Mouse (Mus musculus) megakaryocyte, embryonic 14.5 days (primary cell): ENCODE results near the gene Bdh1.

Experiments
- FLI1 ChIP-seq: IDR thresholded peaks from 2 replicates; pipeline ENCODE4 v1.6.1; 2012; ENCODE audit warnings: low read length, inconsistent platforms, mixed read lengths
- GATA1 ChIP-seq: IDR thresholded peaks from 3 replicates; pipeline ENCODE4 v1.6.1; 2012; ENCODE audit warnings: mixed read lengths, low read length, inconsistent platforms, borderline replicate concordance

GRCm38 (mm10) chr16:31407872-31408271, 14.2 kb upstream of the Bdh1 start:
- TF ChIP-seq GATA1 (no peak), FLI1 (no peak)
